Mouse (Mus musculus) liver, postnatal 0 days (tissue): ENCODE data around the gene Itga2. TPM values are rescaled to one million over a fixed set of nuclear protein-coding genes. Genes with fewer than 3 reads are reported as not detected.

ENCODE experiments used
- ATAC-seq: fragments of 200-750 bp; cut with Nextera tagmentation; 2 replicates; pipeline ENCODE4 v1.8.0; 2017; ENCODE audit warnings: mild to moderate bottlenecking, moderate library complexity
- DNase-seq: peaks from one replicate; pipeline ENCODE4 v3.0.0-alpha.2; 2016
- H3K27ac ChIP-seq: fragments of 300-500 bp; sonication (generic); 2 replicates; pipeline ENCODE4 v1.5.1; 2014; ENCODE audit warnings: antibody characterized with exemption, moderate library complexity, mild to moderate bottlenecking, low read depth
- H3K27me3 ChIP-seq: fragments of 300-500 bp; sonication (generic); 2 replicates; pipeline ENCODE4 v1.6.1; 2014; ENCODE audit warnings: low read length, control low read depth, mixed read lengths; ENCODE audit not compliant: insufficient read depth
- H3K36me3 ChIP-seq: fragments of 300-500 bp; sonication (generic); replicated peaks from 2 replicates; pipeline ENCODE4 v1.6.1; 2014; ENCODE audit warnings: mild to moderate bottlenecking, control low read depth, low read length, moderate library complexity, mixed read lengths; ENCODE audit not compliant: insufficient read depth
- H3K4me1 ChIP-seq: fragments of 300-500 bp; sonication (generic); 2 replicates; pipeline ENCODE4 v1.6.1; 2014; ENCODE audit warnings: antibody characterized with exemption, mild to moderate bottlenecking, control low read depth; ENCODE audit not compliant: insufficient read depth
- H3K4me2 ChIP-seq: fragments of 300-500 bp; sonication (generic); 2 replicates; pipeline ENCODE4 v1.6.1; 2014; ENCODE audit warnings: low read depth, mild to moderate bottlenecking, low read length, moderate library complexity, mixed read lengths
- H3K4me3 ChIP-seq: fragments of 300-500 bp; sonication (generic); 2 replicates; pipeline ENCODE4 v1.5.1; 2014; ENCODE audit warnings: low read depth, low read length
- H3K9ac ChIP-seq: fragments of 300-500 bp; sonication (generic); replicated peaks from 2 replicates; pipeline ENCODE4 v1.6.1; 2014; ENCODE audit warnings: mild to moderate bottlenecking, moderate library complexity
- H3K9me3 ChIP-seq: fragments of 300-500 bp; sonication (generic); 2 replicates; pipeline ENCODE4 v1.6.1; 2016; ENCODE audit warnings: mild to moderate bottlenecking, control low read depth, low read length, mixed read lengths
- CTCF ChIP-seq: sonication (generic); IDR thresholded peaks from 2 replicates; pipeline ENCODE4 v1.5.1; 2016; ENCODE audit warnings: antibody characterized with exemption, low read depth
- EP300 ChIP-seq: IDR thresholded peaks from 2 replicates; pipeline ENCODE4 v1.6.1; 2016; ENCODE audit warnings: antibody characterized with exemption, low read depth, mild to moderate bottlenecking
- WGBS: fragments of 180-500 bp; shearing (Covaris S2); extraction: QIAGEN DNeasy Blood & Tissue Kit; methylation state at CpG from one replicate; pipeline ENCODE4 v1.1.7; 2014; ENCODE audit not compliant: insufficient replicate concordance; 5-methylcytosine and 5-hydroxymethylcytosine counted together
- polyA plus RNA-seq: library from polyadenylated mRNA; unstranded; fragments of >200 nt; fragmentation: Nextera tagmentation; extraction: Ambion mirVana; gene quantifications from 2 replicates; pipeline ENCODE4 v1.2.1, GENCODE M21; 2015

Gene Itga2
- polyA plus RNA-seq, 1 experiment from 2014 or later: 0.79 TPM

DNA sequence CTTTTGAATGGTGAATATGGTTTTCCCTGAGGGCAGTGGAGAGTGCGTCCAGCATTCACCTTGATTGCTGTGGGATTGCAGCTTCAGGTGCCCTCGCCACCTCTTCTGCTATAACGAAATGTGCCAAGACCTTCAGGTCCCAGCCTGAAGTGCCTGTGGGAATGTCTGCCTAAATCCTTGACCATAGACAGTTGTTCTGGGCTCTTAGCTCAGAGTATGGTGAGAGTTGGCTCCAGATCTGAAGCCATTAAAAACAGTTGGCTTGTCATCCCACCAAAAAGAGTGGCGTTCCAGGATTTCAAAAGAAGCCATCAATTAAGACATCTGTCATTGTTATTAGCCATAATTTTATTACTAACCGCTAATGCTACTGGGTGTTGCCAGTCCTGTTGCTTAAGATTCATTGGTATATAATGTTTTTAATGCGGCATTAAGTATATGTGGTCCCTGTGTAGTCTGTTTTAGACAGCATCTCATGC, 106.5 kb downstream of the Itga2 start:
- DNase-seq: no peak
- WGBS: 88% methylated on average over 6 of the region's 6 CpGs
- Histone ChIP-seq H3K4me3 (no peak overlapping the region), H3K9me3 (no peaks in the 10 kb centered on the region), H3K27me3 (no peaks in the 10 kb centered on the region), H3K9ac (no peak overlapping the region), H3K4me2 (no peak overlapping the region), H3K4me1 (peaks cover 7% of the 10 kb centered on the region), H3K36me3 (peaks cover 48% of the 10 kb centered on the region), H3K27ac (no peak overlapping the region)
- no peak for ATAC-seq
- TF ChIP-seq CTCF: no peak

DNA sequence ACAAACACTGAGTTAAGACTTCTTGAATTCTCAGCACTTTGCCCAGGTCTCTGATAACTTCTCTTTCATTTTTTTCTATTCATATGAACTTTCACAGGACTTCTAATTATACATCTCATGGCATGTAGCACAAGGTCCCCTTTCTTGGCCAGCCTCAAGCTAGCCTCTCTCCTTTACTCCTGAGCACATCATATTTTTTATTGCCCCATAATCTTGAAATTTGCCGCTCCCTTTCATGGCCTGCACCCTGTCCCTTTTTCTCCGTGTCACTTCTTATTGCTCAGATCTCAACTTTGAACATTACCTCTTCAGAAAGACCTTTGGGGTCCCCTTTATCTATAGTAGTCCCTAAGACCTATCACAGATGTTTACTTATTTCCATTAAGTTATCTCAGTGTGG, 109.0 kb downstream of the Itga2 start:
- ATAC-seq (no peak), DNase-seq (no peak)
- peaks cover 40% of the 10 kb centered on the region for H3K36me3 ChIP-seq
- H3K9me3 ChIP-seq: no peaks in the 10 kb centered on the region
- no peaks in the 10 kb centered on the region for H3K27me3 ChIP-seq
- H3K4me1 ChIP-seq: peaks cover 7% of the 10 kb centered on the region
- no peak overlapping the region for H3K9ac ChIP-seq
- no peak overlapping the region for H3K4me3 ChIP-seq
- H3K4me2 ChIP-seq: no peak overlapping the region
- WGBS: 92% methylated on average over 2 of the region's 2 CpGs
- TF ChIP-seq CTCF (no peak), EP300 (no peak)
- H3K27ac ChIP-seq: no peak overlapping the region

DNA sequence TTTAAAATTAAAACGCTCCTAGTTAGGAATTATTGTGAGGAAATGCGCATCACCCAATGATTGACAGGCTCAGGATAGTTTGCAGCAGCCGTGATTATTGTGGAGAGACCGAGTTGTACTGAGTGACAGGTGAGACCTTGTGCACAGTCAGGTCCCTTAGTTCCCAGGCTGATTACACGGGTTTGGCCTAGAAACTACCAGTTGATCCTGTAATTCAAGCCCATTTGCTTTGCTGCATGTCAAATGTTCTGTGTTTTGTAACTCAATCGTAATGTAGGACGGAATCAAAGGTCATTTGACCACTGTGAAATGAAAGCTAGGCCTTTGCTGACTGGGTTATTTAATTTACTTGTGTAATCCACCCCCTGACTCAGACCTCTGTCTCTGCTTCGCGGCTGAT, 113.4 kb downstream of the Itga2 start:
- TF ChIP-seq EP300 (no peak; the same call in 1 of the 2 replicates), CTCF (no peak)
- ATAC-seq (peak; percentile 83), DNase-seq (peak; percentile 42)
- Histone ChIP-seq H3K4me2 (peak overlapping the region; percentile 95), H3K9me3 (no peaks in the 10 kb centered on the region), H3K4me1 (peaks cover 11% of the 10 kb centered on the region), H3K36me3 (peaks cover 19% of the 10 kb centered on the region), H3K4me3 (peak overlapping the region; percentile 72), H3K9ac (peak overlapping the region; percentile 78), H3K27me3 (no peaks in the 10 kb centered on the region), H3K27ac (peak overlapping the region; percentile 94)
- 20% methylated on average over 9 of the region's 9 CpGs for WGBS

- TF ChIP-seq CTCF (no peak; the same call in 1 of the 2 replicates), EP300 (no peak)
- Histone ChIP-seq H3K9me3 (no peaks in the 10 kb centered on the region), H3K27me3 (no peaks in the 10 kb centered on the region), H3K4me1 (peaks cover 11% of the 10 kb centered on the region), H3K4me3 (peak within 1 kb of the TSS; percentile 72), H3K27ac (peak within 1 kb of the TSS; percentile 94), H3K9ac (peak within 1 kb of the TSS; percentile 78), H3K36me3 (peaks cover 16% of the 10 kb centered on the region), H3K4me2 (peak within 1 kb of the TSS; percentile 95)
- peak; percentile 95 for ATAC-seq
- under 1% methylated on average over 39 of the region's 39 CpGs for WGBS
- DNase-seq: peak; percentile 99
Measured at GRCm38 (mm10) chr13:114817751-114818360, 114.0 kb downstream of the Itga2 start, which contains the start of gene Mocs2. TSS of gene Mocs2 (plus strand) at chr13:114818236.

- DNase-seq (no peak), ATAC-seq (no peak)
- H3K27me3 ChIP-seq: no peaks in the 10 kb centered on the region
- no peak for TF ChIP-seq EP300
- TF ChIP-seq CTCF: no peak
- no peak overlapping the region for H3K4me3 ChIP-seq
- no peak overlapping the region for H3K9ac ChIP-seq
- H3K4me2 ChIP-seq: no peak overlapping the region
- 64% methylated on average over 5 of the region's 5 CpGs for WGBS
- H3K27ac ChIP-seq: no peak overlapping the region
- no peaks in the 10 kb centered on the region for H3K36me3 ChIP-seq
- no peaks in the 10 kb centered on the region for H3K4me1 ChIP-seq
- H3K9me3 ChIP-seq: no peaks in the 10 kb centered on the region
Measured at GRCm38 (mm10) chr13:114809624-114810210, 122.2 kb downstream of the Itga2 start.

GRCm38 (mm10) chr13:114802971-114803370, 128.9 kb downstream of the Itga2 start:
- Histone ChIP-seq H3K9me3 (no peaks in the 10 kb centered on the region), H3K4me2 (no peak overlapping the region), H3K4me3 (no peak overlapping the region), H3K36me3 (no peaks in the 10 kb centered on the region), H3K27me3 (no peaks in the 10 kb centered on the region), H3K4me1 (peaks cover 3% of the 10 kb centered on the region; the same call in 1 of the 2 replicates), H3K27ac (no peak overlapping the region), H3K9ac (no peak overlapping the region)
- TF ChIP-seq EP300 (no peak), CTCF (no peak)
- ATAC-seq (peak; percentile 15; the same call in 1 of the 2 replicates), DNase-seq (no peak)
- 63% methylated on average over 2 of the region's 2 CpGs for WGBS
